16 mouse cellular contexts compared by ENCODE assay signal in genomic region chr1:131088547-131088946, GRCm38 (mm10). TPM values are rescaled to one million over a fixed set of nuclear protein-coding genes. Genes with fewer than 3 reads are reported as not detected.
DNase-seq lines count a peak whose midpoint lies in the region; ATAC-seq and TF ChIP-seq lines count a peak whose summit lies in the region.
"Had no signal": no experiment of that assay in that cellular context is flagged by ENCODE, and none has a peak within 500 bp of the region (broad histone marks: within the 10 kb centered on the region; RNA-seq: fewer than 3 reads in every experiment).

No protein-coding gene starts in this region.

- H3K27me3 ChIP-seq in forebrain, embryonic 10.5 days (ENCODE audit: poor library complexity, severe bottlenecking), result no peaks in the 10 kb centered on the region
- no peaks in the 10 kb centered on the region for H3K27me3 ChIP-seq in forebrain, embryonic 15.5 days
- no peaks in the 10 kb centered on the region for H3K27me3 ChIP-seq in heart, embryonic 14.5 days (ENCODE audit: control insufficient read depth, insufficient read depth, low read length)
- H3K27me3 ChIP-seq in lung, embryonic 15.5 days, result no peaks in the 10 kb centered on the region
- H3K27me3 ChIP-seq: CH12.LX; liver, embryonic 13.5 days had no signal

- no peak for ATAC-seq in forebrain, embryonic 15.5 days (replicated peaks)
- no peak for ATAC-seq in heart, embryonic 14.5 days (ENCODE audit: insufficient number of reproducible peaks, insufficient read depth, low FRiP score, low read depth)
- no peak for ATAC-seq in lung, embryonic 15.5 days (ENCODE audit: borderline replicate concordance, extremely low read depth, low FRiP score, low TSS enrichment)
- ATAC-seq: hindbrain, postnatal 0 days had no signal

- no peak overlapping the region for H3K4me2 ChIP-seq in forebrain, embryonic 15.5 days (replicated peaks)
- H3K4me2 ChIP-seq in heart, embryonic 14.5 days (ENCODE audit: low read length), result peak overlapping the region; percentile 52
- H3K4me2 ChIP-seq in lung, embryonic 15.5 days, result peak overlapping the region; percentile 14; the same call in 1 of the 2 replicates
- H3K4me2 ChIP-seq: liver, embryonic 13.5 days had no signal

- 48% methylated on average over 11 of the region's 11 CpGs for WGBS in forebrain, embryonic 10.5 days
- WGBS in forebrain, embryonic 15.5 days, result 60% methylated on average over 11 of the region's 11 CpGs
- WGBS in heart, embryonic 14.5 days, result 24% methylated on average over 11 of the region's 11 CpGs
- 51% methylated on average over 11 of the region's 11 CpGs for WGBS in lung, adult 2 months
- WGBS in lung, embryonic 15.5 days, result 43% methylated on average over 11 of the region's 11 CpGs

- H3K4me1 ChIP-seq in forebrain, embryonic 10.5 days, result peaks cover 94% of the 10 kb centered on the region
- peaks cover 65% of the 10 kb centered on the region for H3K4me1 ChIP-seq in forebrain, embryonic 15.5 days
- peaks cover 73 to 99% of the 10 kb centered on the region in 2 experiments for H3K4me1 ChIP-seq in heart, embryonic 14.5 days (ENCODE audit: control insufficient read depth in 2 of 2, insufficient read depth in 2 of 2, low read length in 2 of 2)
- H3K4me1 ChIP-seq in lung, adult 2 months (ENCODE audit: control insufficient read depth, insufficient read depth, low read length), result peaks cover 65% of the 10 kb centered on the region
- H3K4me1 ChIP-seq in lung, embryonic 15.5 days, result peaks cover 96% of the 10 kb centered on the region

- no peak overlapping the region for H3K4me3 ChIP-seq in forebrain, embryonic 10.5 days
- no peak overlapping the region for H3K4me3 ChIP-seq in forebrain, embryonic 15.5 days
- no peak overlapping the region for H3K4me3 ChIP-seq in heart, embryonic 14.5 days (ENCODE audit: control insufficient read depth in 1 of 2, insufficient read depth in 1 of 2, low read depth in 1 of 2, low read length in 2 of 2)
- no peak overlapping the region for H3K4me3 ChIP-seq in lung, adult 2 months (replicated peaks; ENCODE audit: extremely low read depth, low read depth, low read length)
- no peak overlapping the region for H3K4me3 ChIP-seq in lung, embryonic 15.5 days
- H3K4me3 ChIP-seq: liver, embryonic 13.5 days had no signal

- TF ChIP-seq POLR2A in lung, adult 2 months (IDR thresholded peaks at IDR 0.05; ENCODE audit: borderline replicate concordance, extremely low read depth, low read depth, low read length), result no peak

- H3K27ac ChIP-seq in forebrain, embryonic 10.5 days, result peak overlapping the region; percentile 54
- no peak overlapping the region for H3K27ac ChIP-seq in forebrain, embryonic 15.5 days (replicated peaks)
- peak overlapping the region in 1 of 2 experiments; percentile 94; a peak in 2 of 4 replicates for H3K27ac ChIP-seq in heart, embryonic 14.5 days (replicated peaks in 1 of 2; ENCODE audit: control insufficient read depth in 1 of 2, insufficient read depth in 1 of 2, low read depth in 2 of 2, low read length in 2 of 2)
- no peak overlapping the region for H3K27ac ChIP-seq in lung, embryonic 15.5 days
- H3K27ac ChIP-seq: hindbrain, postnatal 0 days; liver, embryonic 13.5 days had no signal

- H3K36me3 ChIP-seq in forebrain, embryonic 10.5 days (replicated peaks), result 0 out of 2 replicates have a peak, but pooled peaks cover 1% of the 10 kb centered on the region
- no peaks in the 10 kb centered on the region for H3K36me3 ChIP-seq in forebrain, embryonic 15.5 days
- H3K36me3 ChIP-seq in heart, embryonic 14.5 days (ENCODE audit: control insufficient read depth, insufficient read depth, low read length), result no peaks in the 10 kb centered on the region
- no peaks in the 10 kb centered on the region for H3K36me3 ChIP-seq in lung, embryonic 15.5 days
- H3K36me3 ChIP-seq: liver, embryonic 13.5 days had no signal

- no peak for DNase-seq in forebrain, embryonic 10.5 days (ENCODE audit: extremely low spot score, low spot score)
- DNase-seq in heart, adult 9 months (ENCODE audit: low spot score in 2 of 2), result no peak
- peak; percentile 46 for DNase-seq in lung, adult 2 months
- DNase-seq in lung, postnatal 10 days, result no peak
- no peak for DNase-seq in right cerebral cortex, postnatal 14 days
- DNase-seq: adrenal gland, postnatal 10 days; cerebellum, adult 9-10 months; kidney, adult 18-20 months; liver, embryonic 13.5 days; right cerebral cortex, postnatal 25 days; thymus, postnatal 4 days had no signal

- no peak for TF ChIP-seq CTCF in lung, adult 2 months (IDR thresholded peaks at IDR 0.05; ENCODE audit: insufficient read depth, low read length)

- H3K9me3 ChIP-seq in forebrain, embryonic 10.5 days, result no peaks in the 10 kb centered on the region
- H3K9me3 ChIP-seq in forebrain, embryonic 15.5 days, result no peaks in the 10 kb centered on the region
- no peaks in the 10 kb centered on the region for H3K9me3 ChIP-seq in heart, embryonic 14.5 days (ENCODE audit: control insufficient read depth, low read length)
- no peaks in the 10 kb centered on the region for H3K9me3 ChIP-seq in lung, embryonic 15.5 days
- H3K9me3 ChIP-seq: liver, embryonic 13.5 days had no signal

- H3K9ac ChIP-seq in forebrain, embryonic 15.5 days (replicated peaks), result no peak overlapping the region
- peak overlapping the region; percentile 66; the same call in 1 of the 2 replicates for H3K9ac ChIP-seq in heart, embryonic 14.5 days (ENCODE audit: low read length)
- no peak overlapping the region for H3K9ac ChIP-seq in lung, embryonic 15.5 days
- H3K9ac ChIP-seq: liver, embryonic 13.5 days had no signal

RNA-seq across cellular contexts. Expression of gene Mapkapk2, which starts 9.1 kb away (rescaled TPM):
- polyA plus RNA-seq in forebrain, embryonic 10.5 days (2016; fragmentation: Nextera tagmentation; extraction: Ambion mirVana), result 41.1 and 41.3 TPM in 2 replicates
- polyA plus RNA-seq in forebrain, embryonic 15.5 days (2015; fragmentation: Nextera tagmentation; extraction: Ambion mirVana), result 23.8 and 26.9 TPM in 2 replicates
- polyA plus RNA-seq in heart, embryonic 14.5 days (2014; fragmentation: Nextera tagmentation; extraction: Ambion mirVana), result 59.9 and 96.1 TPM in 2 replicates
- 91.4 and 120 TPM in 2 replicates for polyA plus RNA-seq in lung, adult 2 months (2012; rRNA removed)
- polyA plus RNA-seq in lung, embryonic 15.5 days (2015; fragmentation: Nextera tagmentation; extraction: Ambion mirVana), result 57.9 and 61.0 TPM in 2 replicates

RNA-seq across cellular contexts. Expression of gene Dyrk3, which starts 49.6 kb away (rescaled TPM):
- 13.3 and 15.5 TPM in 2 replicates for polyA plus RNA-seq in forebrain, embryonic 10.5 days (2016; fragmentation: Nextera tagmentation; extraction: Ambion mirVana)
- polyA plus RNA-seq in forebrain, embryonic 15.5 days (2015; fragmentation: Nextera tagmentation; extraction: Ambion mirVana), result 17.9 and 20.8 TPM in 2 replicates
- polyA plus RNA-seq in heart, embryonic 14.5 days (2014; fragmentation: Nextera tagmentation; extraction: Ambion mirVana), result 1.5 and 1.7 TPM in 2 replicates
- 1.9 and 2.7 TPM in 2 replicates for polyA plus RNA-seq in lung, adult 2 months (2012; rRNA removed)
- 3.3 and 3.7 TPM in 2 replicates for polyA plus RNA-seq in lung, embryonic 15.5 days (2015; fragmentation: Nextera tagmentation; extraction: Ambion mirVana)
